In the genomic region with DNA sequence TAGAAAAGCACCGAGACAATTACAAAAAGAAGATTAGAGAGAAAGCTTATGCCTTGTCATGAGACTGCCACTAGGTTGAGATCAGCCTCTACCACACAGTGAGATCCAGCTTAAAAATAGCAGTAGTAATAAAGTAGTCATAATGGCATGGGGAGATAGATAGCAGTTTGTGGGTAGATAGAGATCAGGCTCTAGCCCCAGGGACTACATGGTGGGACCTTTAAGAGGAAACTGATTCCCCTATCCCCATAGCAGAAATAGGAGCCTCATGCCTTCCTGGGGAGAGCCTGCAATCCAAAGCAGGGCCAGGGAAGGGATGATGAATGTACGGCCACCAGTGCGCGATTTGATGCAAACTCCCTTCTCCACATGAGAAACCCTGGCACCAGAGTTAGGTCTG, we compare ENCODE assay signal across 24 mouse cellular contexts. TPM values are rescaled to one million over a fixed set of nuclear protein-coding genes. Genes with fewer than 3 reads are reported as not detected.
A peak's percentile ranks its signal among the peaks of the same experiment; 100 is the strongest.
DNase-seq lines count a peak whose midpoint lies in the region; ATAC-seq and TF ChIP-seq lines count a peak whose summit lies in the region.
"Had no signal": no experiment of that assay in that cellular context is flagged by ENCODE, and none has a peak within 500 bp of the region (broad histone marks: within the 10 kb centered on the region; RNA-seq: fewer than 3 reads in every experiment).

No protein-coding gene starts in this region.

- H3K9ac ChIP-seq in hindbrain, embryonic 13.5 days: 0 out of 2 replicates have a peak overlapping the region, but pooled peaks have one; percentile 15
- H3K9ac ChIP-seq in hindbrain, embryonic 14.5 days: no peak overlapping the region
- no peak overlapping the region for H3K9ac ChIP-seq in liver, embryonic 11.5 days (ENCODE audit: low read depth, low read length)
- H3K9ac ChIP-seq in kidney, embryonic 16.5 days (replicated peaks; ENCODE audit: low read length): no peak overlapping the region
- H3K9ac ChIP-seq: embryonic facial prominence, embryonic 12.5 days; forebrain, postnatal 0 days; intestine, embryonic 15.5 days; limb, embryonic 12.5 days; liver, embryonic 15.5 days had no signal

- WGBS in hindbrain, embryonic 13.5 days: 39% methylated on average over 4 of the region's 4 CpGs
- 51% methylated on average over 4 of the region's 4 CpGs for WGBS in hindbrain, embryonic 14.5 days
- 65% methylated on average over 4 of the region's 4 CpGs for WGBS in liver, embryonic 11.5 days
- 66% methylated on average over 4 of the region's 4 CpGs for WGBS in kidney, embryonic 16.5 days

- no peak for ATAC-seq in hindbrain, embryonic 13.5 days (ENCODE audit: low FRiP score)
- no peak for ATAC-seq in hindbrain, embryonic 14.5 days (ENCODE audit: low FRiP score)
- no peak for ATAC-seq in liver, embryonic 11.5 days (replicated peaks; ENCODE audit: low FRiP score)
- ATAC-seq in kidney, embryonic 16.5 days (ENCODE audit: low FRiP score, low TSS enrichment): no peak
- ATAC-seq: activated CD4-positive, CD25-positive, alpha-beta regulatory T cell, adult 4 months; forebrain, postnatal 0 days; hindbrain, embryonic 16.5 days; intestine, embryonic 15.5 days had no signal

- no peaks in the 10 kb centered on the region for H3K27me3 ChIP-seq in hindbrain, embryonic 13.5 days
- no peaks in the 10 kb centered on the region for H3K27me3 ChIP-seq in hindbrain, embryonic 14.5 days (ENCODE audit: control insufficient read depth, insufficient read depth, low read length)
- no peaks in the 10 kb centered on the region for H3K27me3 ChIP-seq in E14TG2a.4 (ENCODE audit: insufficient read depth, low read length)
- no peaks in the 10 kb centered on the region for H3K27me3 ChIP-seq in liver, embryonic 11.5 days (replicated peaks; ENCODE audit: control insufficient read depth, insufficient read depth, low read length)
- no peaks in the 10 kb centered on the region for H3K27me3 ChIP-seq in kidney, embryonic 16.5 days (ENCODE audit: insufficient read depth, low read length)
- H3K27me3 ChIP-seq: embryonic facial prominence, embryonic 12.5 days; intestine, embryonic 15.5 days; limb, embryonic 12.5 days; liver, embryonic 15.5 days had no signal

- H3K9me3 ChIP-seq in hindbrain, embryonic 13.5 days: no peaks in the 10 kb centered on the region
- no peaks in the 10 kb centered on the region for H3K9me3 ChIP-seq in hindbrain, embryonic 14.5 days (ENCODE audit: control insufficient read depth, low read length)
- H3K9me3 ChIP-seq in E14TG2a.4 (ENCODE audit: low read length): no peaks in the 10 kb centered on the region
- no peaks in the 10 kb centered on the region for H3K9me3 ChIP-seq in liver, embryonic 11.5 days (ENCODE audit: control insufficient read depth, low read length)
- H3K9me3 ChIP-seq in kidney, embryonic 16.5 days (ENCODE audit: low read length): no peaks in the 10 kb centered on the region
- H3K9me3 ChIP-seq: embryonic facial prominence, embryonic 12.5 days; heart, embryonic 10.5 days; intestine, embryonic 15.5 days; limb, embryonic 12.5 days; liver, embryonic 15.5 days had no signal

- no peaks in the 10 kb centered on the region for H3K36me3 ChIP-seq in hindbrain, embryonic 13.5 days
- H3K36me3 ChIP-seq in hindbrain, embryonic 14.5 days (replicated peaks; ENCODE audit: control insufficient read depth, insufficient read depth): no peaks in the 10 kb centered on the region
- peaks cover 83% of the 10 kb centered on the region for H3K36me3 ChIP-seq in E14TG2a.4 (ENCODE audit: insufficient read depth, low read length)
- H3K36me3 ChIP-seq in liver, embryonic 11.5 days (ENCODE audit: control insufficient read depth, insufficient read depth, low read length): no peaks in the 10 kb centered on the region
- no peaks in the 10 kb centered on the region; the same call in 1 of the 2 replicates for H3K36me3 ChIP-seq in kidney, embryonic 16.5 days (ENCODE audit: insufficient read depth, low read length)
- H3K36me3 ChIP-seq: embryonic facial prominence, embryonic 12.5 days; heart, embryonic 10.5 days; intestine, embryonic 15.5 days; limb, embryonic 12.5 days; liver, embryonic 15.5 days had no signal

- H3K27ac ChIP-seq in hindbrain, embryonic 13.5 days: no peak overlapping the region
- no peak overlapping the region for H3K27ac ChIP-seq in hindbrain, embryonic 14.5 days
- 0 out of 2 replicates have a peak overlapping the region, but pooled peaks have one; percentile 3 for H3K27ac ChIP-seq in liver, embryonic 11.5 days (ENCODE audit: low read depth, low read length)
- no peak overlapping the region for H3K27ac ChIP-seq in kidney, embryonic 16.5 days (ENCODE audit: low read length)
- H3K27ac ChIP-seq: embryonic facial prominence, embryonic 12.5 days; heart, embryonic 10.5 days; intestine, embryonic 15.5 days; limb, embryonic 12.5 days; stomach, postnatal 0 days had no signal

- no peak for TF ChIP-seq CTCF in E14TG2a.4 (conservative IDR thresholded peaks at IDR 0.05; ENCODE audit: low read length)

- H3K4me1 ChIP-seq in hindbrain, embryonic 13.5 days (replicated peaks): peaks cover 46% of the 10 kb centered on the region
- peaks cover 17% of the 10 kb centered on the region for H3K4me1 ChIP-seq in hindbrain, embryonic 14.5 days (replicated peaks; ENCODE audit: control insufficient read depth, insufficient read depth, low read length)
- peaks cover 99% of the 10 kb centered on the region for H3K4me1 ChIP-seq in E14TG2a.4 (replicated peaks; ENCODE audit: low read depth, low read length)
- peaks cover 53% of the 10 kb centered on the region for H3K4me1 ChIP-seq in liver, embryonic 11.5 days (replicated peaks; ENCODE audit: control insufficient read depth, insufficient read depth, low read length)
- H3K4me1 ChIP-seq in kidney, embryonic 16.5 days (ENCODE audit: insufficient read depth, low read length): peaks cover 39% of the 10 kb centered on the region

- no peak overlapping the region for H3K4me2 ChIP-seq in hindbrain, embryonic 13.5 days
- H3K4me2 ChIP-seq in hindbrain, embryonic 14.5 days (replicated peaks): no peak overlapping the region
- no peak overlapping the region for H3K4me2 ChIP-seq in liver, embryonic 11.5 days
- no peak overlapping the region for H3K4me2 ChIP-seq in kidney, embryonic 16.5 days (replicated peaks; ENCODE audit: low read depth, low read length)
- H3K4me2 ChIP-seq: embryonic facial prominence, embryonic 12.5 days; intestine, embryonic 15.5 days; limb, embryonic 12.5 days; liver, embryonic 15.5 days had no signal

- no peak overlapping the region for H3K4me3 ChIP-seq in hindbrain, embryonic 13.5 days
- H3K4me3 ChIP-seq in hindbrain, embryonic 14.5 days (replicated peaks; ENCODE audit: low read length): no peak overlapping the region
- peak overlapping the region; percentile 60 for H3K4me3 ChIP-seq in E14TG2a.4 (replicated peaks; ENCODE audit: low read length)
- no peak overlapping the region for H3K4me3 ChIP-seq in liver, embryonic 11.5 days (ENCODE audit: low read depth, low read length)
- no peak overlapping the region for H3K4me3 ChIP-seq in kidney, embryonic 16.5 days (ENCODE audit: low read length)
- H3K4me3 ChIP-seq: embryonic facial prominence, embryonic 12.5 days; heart, embryonic 10.5 days; intestine, embryonic 15.5 days; limb, embryonic 12.5 days; liver, embryonic 15.5 days had no signal

- DNase-seq in hindbrain, embryonic 14.5 days (ENCODE audit: low spot score): no peak
- DNase-seq in 416B (ENCODE audit: low read depth): peak; percentile 46
- no peak for DNase-seq in liver, embryonic 11.5 days (ENCODE audit: low spot score)
- no peak for DNase-seq in heart, adult 11 months
- DNase-seq: adrenal gland, adult 8-10 months; cerebellum, adult 11-12 months; forebrain, postnatal 0 days; gastrocnemius, postnatal 25 days; kidney, adult 8-10 months; kidney, postnatal 4 days; thymus, adult 2 months; thymus, postnatal 4 days had no signal

RNA-seq across cellular contexts. Expression of gene Arhgef18, which starts 22.5 kb away (rescaled TPM):
- polyA plus RNA-seq in hindbrain, embryonic 13.5 days (2015; fragmentation: Nextera tagmentation; extraction: Ambion mirVana): 10.0 and 12.0 TPM in 2 replicates
- polyA plus RNA-seq in hindbrain, embryonic 14.5 days (2014; fragmentation: Nextera tagmentation; extraction: Ambion mirVana): 12.6 TPM in 2 replicates
- polyA plus RNA-seq in liver, embryonic 11.5 days (2014; fragmentation: Nextera tagmentation; extraction: Ambion mirVana): 5.2 and 6.4 TPM in 2 replicates
- polyA plus RNA-seq in kidney, embryonic 16.5 days (2015; fragmentation: Nextera tagmentation; extraction: Ambion mirVana): 11.6 and 12.1 TPM in 2 replicates

RNA-seq across cellular contexts. Expression of gene Pex11g, which starts 52.2 kb away (rescaled TPM):
- polyA plus RNA-seq in hindbrain, embryonic 13.5 days (2015; fragmentation: Nextera tagmentation; extraction: Ambion mirVana): 4.2 and 5.3 TPM in 2 replicates
- polyA plus RNA-seq in hindbrain, embryonic 14.5 days (2014; fragmentation: Nextera tagmentation; extraction: Ambion mirVana): 2.3 and 3.2 TPM in 2 replicates
- polyA plus RNA-seq in liver, embryonic 11.5 days (2014; fragmentation: Nextera tagmentation; extraction: Ambion mirVana): 3.4 and 4.3 TPM in 2 replicates
- polyA plus RNA-seq in kidney, embryonic 16.5 days (2015; fragmentation: Nextera tagmentation; extraction: Ambion mirVana): 8.7 and 10.1 TPM in 2 replicates

RNA-seq across cellular contexts. Expression of gene Tex45, which starts 55.4 kb away (rescaled TPM):
- polyA plus RNA-seq in hindbrain, embryonic 13.5 days (2015; fragmentation: Nextera tagmentation; extraction: Ambion mirVana): 0.30 and 0.54 TPM in 2 replicates
- 0.35 and 0.39 TPM in 2 replicates for polyA plus RNA-seq in hindbrain, embryonic 14.5 days (2014; fragmentation: Nextera tagmentation; extraction: Ambion mirVana)
- not detected in 2 replicates for polyA plus RNA-seq in liver, embryonic 11.5 days (2014; fragmentation: Nextera tagmentation; extraction: Ambion mirVana)
- 0.19 TPM in 1 of 2 replicates, not detected in the other for polyA plus RNA-seq in kidney, embryonic 16.5 days (2015; fragmentation: Nextera tagmentation; extraction: Ambion mirVana)
- polyA plus RNA-seq: activated CD4-positive, CD25-positive, alpha-beta regulatory T cell, adult 4 months; heart, embryonic 10.5 days; intestine, embryonic 15.5 days; limb, embryonic 12.5 days; liver, embryonic 15.5 days; lung, embryonic 16.5 days had no signal
